Mouse (Mus musculus): Measurements from ENCODE around the gene Osm.

The Osm gene

GRCm38 (mm10) chr11:4235665-4236545 is at the start of gene Osm:
TSS of gene Osm (plus strand) at chr11:4236420.
- no peak for DNase-seq

GRCm38 (mm10) chr11:4186486-4187317 is 49.5 kb upstream of the Osm start, which contains the start of gene Tbc1d10a:
TSS of gene Tbc1d10a (plus strand) at chr11:4186789.
- DNase-seq = peak; percentile 98

- DNase-seq = no peak
Observed at GRCm38 (mm10) chr11:4187318-4187700, 48.9 kb upstream of the Osm start.

- no peak for DNase-seq
Observed at GRCm38 (mm10) chr11:4189182-4189581, 47.0 kb upstream of the Osm start.

- DNase-seq = no peak
Observed at GRCm38 (mm10) chr11:4190677-4191076, 45.5 kb upstream of the Osm start.

- DNase-seq = no peak
Observed at GRCm38 (mm10) chr11:4192757-4193156, 43.5 kb upstream of the Osm start.

GRCm38 (mm10) chr11:4193420-4193819 is 42.8 kb upstream of the Osm start:
- no peak for DNase-seq

- no peak for DNase-seq
Observed at GRCm38 (mm10) chr11:4195597-4196031, 40.6 kb upstream of the Osm start.

- no peak for DNase-seq
Observed at GRCm38 (mm10) chr11:4196636-4197035, 39.6 kb upstream of the Osm start.

GRCm38 (mm10) chr11:4197691-4198090 is 38.5 kb upstream of the Osm start:
- DNase-seq = no peak

- DNase-seq = no peak
Observed at GRCm38 (mm10) chr11:4201981-4202700, 34.1 kb upstream of the Osm start.

- no peak for DNase-seq
Observed at GRCm38 (mm10) chr11:4202995-4203704, 33.1 kb upstream of the Osm start.

GRCm38 (mm10) chr11:4203705-4204074 is 32.5 kb upstream of the Osm start:
- no peak for DNase-seq

GRCm38 (mm10) chr11:4205097-4205655 is 31.0 kb upstream of the Osm start:
- no peak for DNase-seq

GRCm38 (mm10) chr11:4205951-4206350 is 30.3 kb upstream of the Osm start:
- DNase-seq = no peak

GRCm38 (mm10) chr11:4206563-4206962 is 29.7 kb upstream of the Osm start:
- no peak for DNase-seq

GRCm38 (mm10) chr11:4207655-4208054 is 28.6 kb upstream of the Osm start:
- no peak for DNase-seq

GRCm38 (mm10) chr11:4209556-4209955 is 26.7 kb upstream of the Osm start:
- no peak for DNase-seq

- DNase-seq = no peak
Observed at GRCm38 (mm10) chr11:4210786-4211185, 25.4 kb upstream of the Osm start.

GRCm38 (mm10) chr11:4213107-4213506 is 23.1 kb upstream of the Osm start:
- DNase-seq = no peak

GRCm38 (mm10) chr11:4214572-4214971 is 21.6 kb upstream of the Osm start:
- no peak for DNase-seq

GRCm38 (mm10) chr11:4215061-4215460 is 21.2 kb upstream of the Osm start:
- DNase-seq = no peak
